Mouse (Mus musculus) neutrophil, adult 5-6 weeks (primary cell): ENCODE data around the gene Snapc1. TPM values are rescaled to one million over a fixed set of nuclear protein-coding genes. Genes with fewer than 3 reads are reported as not detected.
A peak's percentile ranks its signal among the peaks of the same experiment; 100 is the strongest.

Experiments
- ATAC-seq: fragments of 151-379, 151-347 bp; 2 replicates; pipeline ENCODE4 v1.8.0; 2017; ENCODE audit warnings: mild to moderate bottlenecking, moderate TSS enrichment; ENCODE audit not compliant: insufficient number of reproducible peaks, poor library complexity, low FRiP score, severe bottlenecking; ENCODE audit errors: extremely low read depth
- total RNA-seq: library from RNA; stranded (forward); fragments of 200-1000 nt; gene quantifications from 2 replicates; pipeline ENCODE4 v1.2.3, GENCODE M21; 2017

Snapc1 gene
- total RNA-seq: 18.7 and 25.3 TPM in 2 replicates

- ATAC-seq: peak; percentile 100
Measured at GRCm38 (mm10) chr12:73964291-73965281, at the start of gene Snapc1. Gene Snapc1 (plus strand): TSS chr12:73964481.

GRCm38 (mm10) chr12:73918479-73918878, 45.8 kb upstream of the Snapc1 start:
- no peak for ATAC-seq

GRCm38 (mm10) chr12:73930266-73930665, 34.0 kb upstream of the Snapc1 start:
- ATAC-seq: no peak

GRCm38 (mm10) chr12:73931274-73931673, 33.0 kb upstream of the Snapc1 start:
- no peak for ATAC-seq

GRCm38 (mm10) chr12:73934528-73934927, 29.8 kb upstream of the Snapc1 start:
- ATAC-seq: no peak

- ATAC-seq: no peak
Measured at GRCm38 (mm10) chr12:73937353-73937752, 26.9 kb upstream of the Snapc1 start, which contains the start of gene Gm49321. Gene Gm49321 (plus strand): TSS chr12:73937653.

- no peak for ATAC-seq
Measured at GRCm38 (mm10) chr12:73939542-73939941, 24.7 kb upstream of the Snapc1 start.

GRCm38 (mm10) chr12:73948415-73948814, 15.9 kb upstream of the Snapc1 start:
- ATAC-seq: no peak

- no peak for ATAC-seq
Measured at GRCm38 (mm10) chr12:73949318-73950058, 14.8 kb upstream of the Snapc1 start.

GRCm38 (mm10) chr12:73952879-73953278, 11.4 kb upstream of the Snapc1 start:
- ATAC-seq: peak; percentile 47; the same call in 1 of the 2 replicates

- ATAC-seq: no peak
Measured at GRCm38 (mm10) chr12:73953420-73954186, 10.7 kb upstream of the Snapc1 start.

- ATAC-seq: no peak
Measured at GRCm38 (mm10) chr12:73954785-73955184, 9.5 kb upstream of the Snapc1 start.

GRCm38 (mm10) chr12:73957676-73958075, 6.6 kb upstream of the Snapc1 start:
- no peak for ATAC-seq

GRCm38 (mm10) chr12:73958830-73959229, 5.5 kb upstream of the Snapc1 start:
- no peak for ATAC-seq

GRCm38 (mm10) chr12:73969142-73969541, 4.9 kb downstream of the Snapc1 start:
- ATAC-seq: no peak

GRCm38 (mm10) chr12:73974584-73974983, 10.3 kb downstream of the Snapc1 start:
- ATAC-seq: no peak

- ATAC-seq: no peak
Measured at GRCm38 (mm10) chr12:73978144-73978543, 13.9 kb downstream of the Snapc1 start.

GRCm38 (mm10) chr12:73979667-73980066, 15.4 kb downstream of the Snapc1 start:
- ATAC-seq: no peak

- no peak for ATAC-seq
Measured at GRCm38 (mm10) chr12:73982533-73982932, 18.3 kb downstream of the Snapc1 start.
